Mouse (Mus musculus) splenic B cell, adult 2 months (primary cell): Measurements from ENCODE around the gene Irf9.

ENCODE experiments used
- DNase-seq: peaks from one replicate; pipeline ENCODE4 v3.0.0-alpha.2; 2011; ENCODE audit warnings: low read depth, low spot score
- H3K27me3 ChIP-seq: 2 replicates; pipeline ENCODE4 v1.6.1; 2012; ENCODE audit warnings: mild to moderate bottlenecking, low read length, moderate library complexity, mixed read lengths; ENCODE audit not compliant: control insufficient read depth, poor library complexity, insufficient read depth, severe bottlenecking
- H3K36me3 ChIP-seq: 2 replicates; pipeline ENCODE4 v1.6.1; 2012; ENCODE audit warnings: mild to moderate bottlenecking, low read length, moderate library complexity, mixed read lengths; ENCODE audit not compliant: control insufficient read depth, poor library complexity, insufficient read depth, severe bottlenecking

The Irf9 gene

GRCm38 (mm10) chr14:55603271-55603632 lies at the start of gene Irf9:
Gene Irf9 (plus strand): TSS chr14:55603571.
- DNase-seq: no peak
- H3K36me3 ChIP-seq: peaks cover 20% of the 10 kb centered on the region
- H3K27me3 ChIP-seq: no peaks in the 10 kb centered on the region

GRCm38 (mm10) chr14:55554635-55555034 lies 48.7 kb upstream of the Irf9 start:
- no peak for DNase-seq
- Histone ChIP-seq H3K36me3 (no peaks in the 10 kb centered on the region), H3K27me3 (no peaks in the 10 kb centered on the region; the same call in 1 of the 2 replicates)

GRCm38 (mm10) chr14:55555788-55556187 lies 47.6 kb upstream of the Irf9 start:
- Histone ChIP-seq H3K36me3 (no peaks in the 10 kb centered on the region), H3K27me3 (no peaks in the 10 kb centered on the region; the same call in 1 of the 2 replicates)
- DNase-seq: no peak

- DNase-seq: peak; percentile 92
- H3K36me3 ChIP-seq: no peaks in the 10 kb centered on the region
- no peaks in the 10 kb centered on the region; the same call in 1 of the 2 replicates for H3K27me3 ChIP-seq
These were observed 46.4 kb upstream of the Irf9 start for GRCm38 (mm10) chr14:55557003-55557402.

- Histone ChIP-seq H3K36me3 (no peaks in the 10 kb centered on the region), H3K27me3 (no peaks in the 10 kb centered on the region; the same call in 1 of the 2 replicates)
- DNase-seq: no peak
These were observed 45.8 kb upstream of the Irf9 start for GRCm38 (mm10) chr14:55557587-55557986.

GRCm38 (mm10) chr14:55558740-55559448 lies 44.5 kb upstream of the Irf9 start:
- Histone ChIP-seq H3K36me3 (peaks cover 6% of the 10 kb centered on the region; the same call in 1 of the 2 replicates), H3K27me3 (no peaks in the 10 kb centered on the region; the same call in 1 of the 2 replicates)
- DNase-seq: no peak

GRCm38 (mm10) chr14:55559799-55560201 lies 43.6 kb upstream of the Irf9 start, which contains the start of gene Dcaf11:
Gene Dcaf11 (plus strand): TSS chr14:55560006.
- H3K36me3 ChIP-seq: peaks cover 10% of the 10 kb centered on the region; the same call in 1 of the 2 replicates
- DNase-seq: peak; percentile 93

GRCm38 (mm10) chr14:55560202-55561073 lies 42.9 kb upstream of the Irf9 start, which contains the start of gene A730061H03Rik:
Gene A730061H03Rik (minus strand): TSS chr14:55560406.
- Histone ChIP-seq H3K36me3 (peaks cover 13% of the 10 kb centered on the region), H3K27me3 (no peaks in the 10 kb centered on the region; the same call in 1 of the 2 replicates)
- DNase-seq: peak; percentile 99

More at GRCm38 (mm10) chr14:55559799-55560201, 43.6 kb upstream of the Irf9 start, which contains the start of gene Dcaf11:
- no peaks in the 10 kb centered on the region; the same call in 1 of the 2 replicates for H3K27me3 ChIP-seq

GRCm38 (mm10) chr14:55561860-55562259 lies 41.5 kb upstream of the Irf9 start:
- H3K36me3 ChIP-seq: peaks cover 13% of the 10 kb centered on the region
- DNase-seq: no peak
- no peaks in the 10 kb centered on the region; the same call in 1 of the 2 replicates for H3K27me3 ChIP-seq

- H3K36me3 ChIP-seq: peaks cover 13% of the 10 kb centered on the region
- no peak for DNase-seq
- no peaks in the 10 kb centered on the region; the same call in 1 of the 2 replicates for H3K27me3 ChIP-seq
These were observed 40.1 kb upstream of the Irf9 start for GRCm38 (mm10) chr14:55563249-55563648.

- Histone ChIP-seq H3K27me3 (no peaks in the 10 kb centered on the region), H3K36me3 (peaks cover 21% of the 10 kb centered on the region)
- DNase-seq: no peak
These were observed 37.6 kb upstream of the Irf9 start for GRCm38 (mm10) chr14:55565748-55566147.

GRCm38 (mm10) chr14:55567496-55567895 lies 35.9 kb upstream of the Irf9 start:
- Histone ChIP-seq H3K36me3 (peaks cover 22% of the 10 kb centered on the region), H3K27me3 (no peaks in the 10 kb centered on the region)
- DNase-seq: no peak

- Histone ChIP-seq H3K36me3 (peaks cover 8% of the 10 kb centered on the region; the same call in 1 of the 2 replicates), H3K27me3 (no peaks in the 10 kb centered on the region)
- DNase-seq: no peak
These were observed 32.8 kb upstream of the Irf9 start for GRCm38 (mm10) chr14:55570588-55570987.

- DNase-seq: no peak
- peaks cover 8% of the 10 kb centered on the region; the same call in 1 of the 2 replicates for H3K36me3 ChIP-seq
- H3K27me3 ChIP-seq: no peaks in the 10 kb centered on the region
These were observed 31.6 kb upstream of the Irf9 start for GRCm38 (mm10) chr14:55571760-55572159.
